Mouse (Mus musculus) duodenum, adult 2 months (tissue): ENCODE results near the gene Tex45. TPM values are rescaled to one million over a fixed set of nuclear protein-coding genes. Genes with fewer than 3 reads are reported as not detected.

Experiments
- polyA plus RNA-seq: library from polyadenylated mRNA; depleted of rRNA; stranded (reverse); fragments of >200 nt; gene quantifications from 2 replicates; pipeline ENCODE4 v1.2.3, GENCODE M21; 2012; ENCODE audit warnings: low replicate concordance; rRNA removed

The Tex45 gene
- polyA plus RNA-seq = 0.21 TPM in 1 of 2 replicates, not detected in the other

GRCm38 (mm10) chr8:3470562-3470961, at the start of gene Tex45:
Tex45 (plus strand) TSS chr8:3470862.

GRCm38 (mm10) chr8:3467006-3467885, 3.4 kb upstream of the Tex45 start, which contains the start of gene Pex11g:
Pex11g (minus strand) TSS chr8:3467680.

GRCm38 (mm10) chr8:3492901-3493844, 22.5 kb downstream of the Tex45 start, which contains the start of gene Zfp358:
Zfp358 (plus strand) TSS chr8:3493138.

GRCm38 (mm10) chr8:3500235-3501090, 29.8 kb downstream of the Tex45 start, which contains the start of gene Mcoln1:
Mcoln1 (plus strand) TSS chr8:3500457.

GRCm38 (mm10) chr8:3515260-3515671, 44.6 kb downstream of the Tex45 start, which contains the start of gene Pnpla6:
Pnpla6 (plus strand) TSS chr8:3515384.

Other genes starting within 250 kb of the Tex45 start
- gene Insr, start 191.2 kb upstream of the Tex45 start, polyA plus RNA-seq = 7.2 and 9.2 TPM in 2 replicates
- gene A430078G23Rik, start 117.4 kb upstream of the Tex45 start, polyA plus RNA-seq = 0.44 and 0.46 TPM in 2 replicates
- 23.5 and 28.3 TPM in 2 replicates for gene Arhgef18, start 77.9 kb upstream of the Tex45 start, polyA plus RNA-seq
- gene Pex11g, start 3.2 kb upstream of the Tex45 start, polyA plus RNA-seq = 12.5 and 16.2 TPM in 2 replicates
- gene Zfp358, start 22.3 kb downstream of the Tex45 start, polyA plus RNA-seq = 27.4 and 34.8 TPM in 2 replicates
- 386 and 793 TPM in 2 replicates for gene Mcoln1, start 29.6 kb downstream of the Tex45 start, polyA plus RNA-seq
- gene Pnpla6, start 44.5 kb downstream of the Tex45 start, polyA plus RNA-seq = 40.4 and 72.5 TPM in 2 replicates
- 0.14 and 1.1 TPM in 2 replicates for gene C330021F23Rik, start 97.1 kb downstream of the Tex45 start, polyA plus RNA-seq
- gene Camsap3, start 116.4 kb downstream of the Tex45 start, polyA plus RNA-seq = 74.9 and 113 TPM in 2 replicates
- gene Xab2, start 150.5 kb downstream of the Tex45 start, polyA plus RNA-seq = 26.7 and 29.0 TPM in 2 replicates
- 1.5 and 4.4 TPM in 2 replicates for gene Pet100, start 150.7 kb downstream of the Tex45 start, polyA plus RNA-seq
- gene Pcp2, start 154.7 kb downstream of the Tex45 start, polyA plus RNA-seq = not detected in 2 replicates
- 256 and 257 TPM in 2 replicates for gene Stxbp2, start 160.1 kb downstream of the Tex45 start, polyA plus RNA-seq
- 2.4 TPM in 1 of 2 replicates, not detected in the other for gene Retn, start 184.9 kb downstream of the Tex45 start, polyA plus RNA-seq
- gene Mcemp1, start 194.9 kb downstream of the Tex45 start, polyA plus RNA-seq = 0.07 TPM in 1 of 2 replicates, not detected in the other
- 0.37 and 2.7 TPM in 2 replicates for gene Fcor, start 201.5 kb downstream of the Tex45 start, polyA plus RNA-seq
- gene Trappc5, start 205.4 kb downstream of the Tex45 start, polyA plus RNA-seq = 19.8 and 32.5 TPM in 2 replicates
- 0.87 TPM in 1 of 2 replicates, not detected in the other for gene Fcer2a, start 223.3 kb downstream of the Tex45 start, polyA plus RNA-seq
- 0.07 TPM in 1 of 2 replicates, not detected in the other for gene Clec4g, start 249.8 kb downstream of the Tex45 start, polyA plus RNA-seq